ENCODE assay signal across 19 mouse cellular contexts in genomic region chr6:99446801-99447415, GRCm38 (mm10).
DNase-seq lines count a peak whose midpoint lies in the region; TF ChIP-seq lines count a peak whose summit lies in the region.
"Had no signal": no experiment of that assay in that cellular context is flagged by ENCODE, and none has a peak within 500 bp of the region (broad histone marks: within the 10 kb centered on the region; RNA-seq: fewer than 3 reads in every experiment).

No protein-coding gene starts in this region.

- no peak for DNase-seq in layer of hippocampus, adult 2 months (ENCODE audit: low spot score in 2 of 2)
- DNase-seq in layer of hippocampus, adult 8-10 months (ENCODE audit: low spot score in 2 of 2), result no peak
- DNase-seq in adrenal gland, postnatal 14 days, result peak; percentile 45
- peak; percentile 48 to 75 for DNase-seq in cerebellum, adult 2 months
- peak; percentile 79 for DNase-seq in fibroblast of lung, adult 2 months (ENCODE audit: low read depth)
- no peak for DNase-seq in kidney, adult 2 months
- DNase-seq in left cerebral cortex, adult 9 months (ENCODE audit: low spot score in 2 of 2), result no peak
- DNase-seq: gastrocnemius, adult 2 months; heart, adult 2 months; kidney, postnatal 36 days; liver, embryonic 13.5 days; lung, postnatal 10 days; spleen, adult 18-20 months; thymus, postnatal 25 days had no signal

- TF ChIP-seq POLR2A in cerebellum, adult 2 months (IDR thresholded peaks at IDR 0.05; ENCODE audit: borderline replicate concordance, insufficient read depth, low read length), result no peak
- TF ChIP-seq POLR2A in kidney, adult 2 months (IDR thresholded peaks at IDR 0.05; ENCODE audit: low read depth, low read length), result no peak

- H3K4me1 ChIP-seq in cerebellum, adult 2 months (ENCODE audit: control insufficient read depth, insufficient read depth, low read length), result peaks cover 8% of the 10 kb centered on the region
- no peaks in the 10 kb centered on the region for H3K4me1 ChIP-seq in kidney, adult 2 months (ENCODE audit: control insufficient read depth, insufficient read depth, low read length)
- H3K4me1 ChIP-seq: forebrain, embryonic 13.5 days had no signal

- WGBS in cerebellum, adult 2 months, result 56% methylated on average over 12 of the region's 12 CpGs
- 89% methylated on average over 12 of the region's 12 CpGs for WGBS in kidney, adult 2 months

- H3K36me3 ChIP-seq in kidney, adult 2 months (ENCODE audit: control insufficient read depth, insufficient read depth, low read length), result no peaks in the 10 kb centered on the region
- H3K36me3 ChIP-seq: hindbrain, embryonic 13.5 days; limb, embryonic 10.5 days; liver, embryonic 13.5 days; neural tube, embryonic 13.5 days; stomach, embryonic 15.5 days had no signal

- no peak overlapping the region for H3K4me3 ChIP-seq in layer of hippocampus, adult 2 months
- no peak overlapping the region for H3K4me3 ChIP-seq in cerebellum, adult 2 months (replicated peaks; ENCODE audit: insufficient read depth, low read depth, low read length)
- H3K4me3 ChIP-seq in kidney, adult 2 months (ENCODE audit: insufficient read depth, low read depth, low read length), result no peak overlapping the region
- H3K4me3 ChIP-seq: forebrain, embryonic 13.5 days; gastrocnemius, adult 2 months; heart, adult 2 months; hindbrain, embryonic 13.5 days; limb, embryonic 10.5 days; liver, embryonic 13.5 days; neural tube, embryonic 13.5 days; stomach, embryonic 15.5 days had no signal

- no peak for TF ChIP-seq CTCF in layer of hippocampus, adult 2 months (conservative IDR thresholded peaks at IDR 0.05)
- no peak for TF ChIP-seq CTCF in cerebellum, adult 2 months (IDR thresholded peaks at IDR 0.05; ENCODE audit: borderline replicate concordance, insufficient read depth, low read depth, low read length)
- no peak for TF ChIP-seq CTCF in kidney, adult 2 months (conservative IDR thresholded peaks at IDR 0.05; ENCODE audit: insufficient read depth, insufficient read length, low read depth, low read length)

- H3K27me3 ChIP-seq in cerebellum, adult 2 months (ENCODE audit: control insufficient read depth, insufficient read depth, low read length), result no peaks in the 10 kb centered on the region
- no peaks in the 10 kb centered on the region for H3K27me3 ChIP-seq in kidney, adult 2 months (replicated peaks; ENCODE audit: control insufficient read depth, insufficient read depth, low read length)
- H3K27me3 ChIP-seq: liver, embryonic 13.5 days; neural tube, embryonic 13.5 days; stomach, embryonic 15.5 days had no signal

- H3K27ac ChIP-seq in layer of hippocampus, adult 2 months, result peak overlapping the region; percentile 62
- H3K27ac ChIP-seq in cerebellum, adult 2 months (ENCODE audit: insufficient read depth, low read length), result no peak overlapping the region
- no peak overlapping the region for H3K27ac ChIP-seq in kidney, adult 2 months (ENCODE audit: insufficient read depth, low read depth, low read length)
- H3K27ac ChIP-seq: forebrain, embryonic 13.5 days; gastrocnemius, adult 2 months; heart, adult 2 months; hindbrain, embryonic 13.5 days; limb, embryonic 10.5 days; liver, embryonic 13.5 days; neural tube, embryonic 13.5 days; stomach, embryonic 15.5 days had no signal

Comparison
In these comparisons a context has a peak if more than half of its experiments do, and no peak if none do; other contexts are left out.
1. DNase-seq: peak in adrenal gland, postnatal 14 days (single experiment), cerebellum, adult 2 months (2 of 2) and fibroblast of lung, adult 2 months (single experiment); none in layer of hippocampus, adult 2 months (0 of 2), layer of hippocampus, adult 8-10 months (0 of 2), kidney, adult 2 months (single experiment) and left cerebral cortex, adult 9 months (0 of 2).